Mouse (Mus musculus): ENCODE data around the gene Scgb2b26. TPM values are rescaled to one million over a fixed set of nuclear protein-coding genes. Genes with fewer than 3 reads are reported as not detected.

Gene Scgb2b26
- total RNA-seq (2021), result not detected

DNA sequence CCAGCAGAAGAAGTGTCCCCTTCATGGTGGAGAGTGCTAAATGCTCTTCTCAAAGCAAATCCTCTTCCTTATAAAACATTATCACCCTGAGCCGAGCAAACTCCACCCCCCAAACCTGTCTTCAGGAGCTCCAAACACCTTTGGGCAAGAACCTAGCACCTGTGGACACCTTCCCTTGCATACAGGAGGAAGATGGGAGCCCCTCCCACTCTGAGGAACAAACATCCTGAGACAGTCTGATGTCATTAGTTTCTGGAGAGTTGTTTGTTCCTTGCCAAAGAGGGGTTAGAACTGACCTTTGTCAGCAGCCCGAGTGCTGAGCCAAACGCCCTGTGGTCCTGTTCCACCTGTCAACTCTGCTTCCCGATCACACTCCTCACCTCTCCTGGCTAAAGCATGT lies at the start of gene Scgb2b26:
Scgb2b26 (minus strand) TSS at position 101 of the 400 bp plus-strand sequence.
- no peak for DNase-seq

DNA sequence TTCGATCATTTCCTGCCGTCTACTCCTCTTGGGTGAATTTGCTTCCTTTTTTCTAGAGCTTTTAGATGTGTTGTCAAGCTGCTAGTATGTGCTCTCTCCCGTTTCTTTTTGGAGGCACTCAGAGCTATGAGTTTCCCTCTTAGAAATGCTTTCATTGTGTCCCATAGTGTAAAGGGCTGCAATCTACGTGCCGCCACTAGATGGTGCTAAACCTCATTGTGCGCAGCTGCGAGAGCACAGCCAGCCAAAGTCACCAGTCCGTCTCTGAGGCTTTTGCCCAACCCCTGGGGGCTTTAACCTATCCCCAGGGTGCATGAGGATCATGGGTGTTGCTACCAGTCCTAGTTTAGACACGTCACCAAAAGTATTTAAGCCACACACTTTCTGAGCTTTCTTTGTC lies 37.4 kb upstream of the Scgb2b26 start:
- peak; percentile 51 for DNase-seq

DNA sequence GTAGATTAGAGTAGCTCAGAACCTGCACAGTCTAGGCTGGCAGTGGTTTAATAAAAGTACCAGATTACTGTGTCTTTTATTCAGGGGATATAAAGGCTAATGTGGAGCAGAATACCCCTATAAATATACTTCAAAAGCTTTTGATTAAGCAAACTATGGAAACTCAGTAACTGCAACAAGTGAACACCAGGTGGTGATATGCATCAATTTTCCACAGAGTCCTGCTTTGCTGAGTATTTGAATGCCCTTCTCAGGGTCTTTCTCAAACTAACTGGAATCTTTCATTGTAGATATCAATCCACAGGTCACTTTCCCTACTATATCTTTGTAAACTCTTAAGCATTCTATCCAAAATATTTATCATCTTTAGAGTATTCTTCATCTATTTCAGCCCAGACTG lies 41.9 kb downstream of the Scgb2b26 start:
- DNase-seq, result no peak

DNA sequence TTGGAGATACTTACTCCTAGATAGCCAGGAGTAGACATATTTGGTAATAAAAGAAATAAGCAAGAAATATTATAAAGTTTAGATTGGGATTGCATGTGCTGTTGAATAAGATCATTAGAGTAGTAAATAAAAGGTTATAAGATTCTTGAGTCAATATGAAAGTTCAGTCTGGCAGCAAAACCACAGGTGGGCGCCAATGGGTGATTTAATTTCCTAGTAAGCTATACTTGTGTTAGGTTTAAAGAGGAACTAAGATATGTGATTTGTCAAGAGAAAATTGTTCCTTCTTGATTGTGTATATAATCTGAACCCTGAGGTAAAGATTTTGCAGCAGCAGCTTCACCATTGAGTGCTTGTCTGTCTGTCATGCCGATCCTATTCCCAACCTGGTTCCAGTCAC lies 44.0 kb downstream of the Scgb2b26 start:
- no peak for DNase-seq

DNA sequence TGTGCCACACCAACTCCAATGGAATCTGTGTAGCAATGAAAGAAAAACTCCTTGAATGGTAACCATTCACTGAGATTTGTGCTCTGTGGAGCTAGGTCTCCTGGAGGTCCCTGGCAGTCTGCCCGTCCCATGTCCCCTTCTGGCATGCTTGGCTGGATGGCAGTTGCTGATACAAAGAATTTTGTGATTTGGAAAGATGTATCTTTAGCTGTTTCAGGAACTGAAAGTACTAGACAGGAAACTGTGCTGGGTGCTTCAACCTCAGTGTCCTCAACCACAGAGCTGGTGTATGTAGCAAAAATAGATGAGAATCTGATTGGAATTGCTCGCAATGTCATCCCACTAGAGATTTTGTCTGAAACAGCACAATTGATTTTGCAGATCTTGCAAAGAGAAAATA lies 44.8 kb downstream of the Scgb2b26 start:
- no peak for DNase-seq

Other genes with a start within 250 kb of the Scgb2b26 start
- not detected for gene Scgb2b24, start 205.7 kb downstream of the Scgb2b26 start, total RNA-seq (2021)
- not detected for gene Scgb1b24, start 201.2 kb downstream of the Scgb2b26 start, total RNA-seq (2021)
- gene Scgb2b27, start 68.9 kb upstream of the Scgb2b26 start, total RNA-seq (2021), result not detected
- not detected for gene Scgb1b27, start 76.4 kb upstream of the Scgb2b26 start, total RNA-seq (2021)
- not detected for gene Scgb1b30, start 150.4 kb upstream of the Scgb2b26 start, total RNA-seq (2021)
- 10 to 100 TPM; 32.0 to 34.8 TPM for gene Wtip, start 188.2 kb upstream of the Scgb2b26 start, total RNA-seq (2021)
- 10 to 100 TPM; 61.8 to 70.6 TPM for gene Uba2, start 224.6 kb upstream of the Scgb2b26 start, total RNA-seq (2021)

Data from heart, postnatal 4 days (tissue).